Mouse (Mus musculus) heart, adult 2 months (tissue): ENCODE measurements at regions not wholly inside any gene's neighbourhood (a gene's known extent, or its start where the extent isn't known, plus 50 kb on each side); places are given as distances from the start of the nearest gene placed in this dataset.

Source experiments
- DNase-seq, 2 experiments: peaks; one replicate each; pipeline ENCODE4 v3.0.0; 2021
- H3K27ac ChIP-seq: fragments of 200-600 bp; 2 replicates; pipeline ENCODE4 v1.8.1; 2022
- H3K27me3 ChIP-seq: fragments of 200-500 bp; 2 replicates; pipeline ENCODE4 v1.6.1; 2012; ENCODE audit warnings: mild to moderate bottlenecking, low read length, inconsistent platforms, mixed read lengths; ENCODE audit not compliant: control insufficient read depth, insufficient read depth
- H3K36me3 ChIP-seq: fragments of 200-500 bp; 2 replicates; pipeline ENCODE4 v1.6.1; 2012; ENCODE audit warnings: low read length, inconsistent platforms; ENCODE audit not compliant: control insufficient read depth, insufficient read depth
- H3K4me1 ChIP-seq: fragments of 200-500 bp; 2 replicates; pipeline ENCODE4 v1.6.1; 2011; ENCODE audit warnings: low read length; ENCODE audit not compliant: control insufficient read depth, insufficient read depth
- H3K4me3 ChIP-seq: fragments of 200-600 bp; 2 replicates; pipeline ENCODE4 v1.8.1; 2022
- H3K79me2 ChIP-seq: fragments of 200-500 bp; replicated peaks from 2 replicates; pipeline ENCODE4 v1.6.1; 2012; ENCODE audit warnings: mild to moderate bottlenecking, inconsistent platforms, low read length, moderate library complexity, mixed read lengths; ENCODE audit not compliant: control insufficient read depth, insufficient read depth
- H3K9ac ChIP-seq: fragments of 200-500 bp; 2 replicates; pipeline ENCODE4 v1.6.1; 2012; ENCODE audit warnings: low read depth, mild to moderate bottlenecking, control low read depth, inconsistent platforms, low read length, mixed read lengths
- CTCF ChIP-seq: fragments of 200-600 bp; IDR thresholded peaks from 2 replicates; pipeline ENCODE4 v1.8.1; 2022; ENCODE audit warnings: antibody characterized with exemption, mild to moderate bottlenecking, moderate library complexity
- EP300 ChIP-seq: fragments of 200-500 bp; IDR thresholded peaks from 2 replicates; pipeline ENCODE4 v1.6.1; 2011; ENCODE audit warnings: low read depth, low read length, control low read depth; ENCODE audit not compliant: insufficient read depth
- POLR2A ChIP-seq: fragments of 200-500 bp; IDR thresholded peaks from 2 replicates; pipeline ENCODE4 v1.6.1; 2011; ENCODE audit warnings: mild to moderate bottlenecking, low read depth, low read length, control low read depth; ENCODE audit not compliant: insufficient read depth
- WGBS: fragments of 180-500 bp; shearing (Covaris S2); methylation state at CpG from one replicate; pipeline ENCODE4 v1.1.7; 2018; 5-methylcytosine and 5-hydroxymethylcytosine counted together
- intact Hi-C: fragments of 180-260 bp; cut with DNase I; formaldehyde crosslinking; loops from one replicate; pipeline ENCODE4 v1.15.1; 2025

GRCm38 (mm10) chr16:5377001-5377400, 121.2 kb upstream of the Eef2kmt start:
- no peaks in the 10 kb centered on the region for H3K27me3 ChIP-seq
- H3K4me1 ChIP-seq = no peaks in the 10 kb centered on the region
- H3K27ac ChIP-seq = no peak overlapping the region
- no peak overlapping the region for H3K9ac ChIP-seq
- no peaks in the 10 kb centered on the region for H3K36me3 ChIP-seq
- H3K79me2 ChIP-seq = no peaks in the 10 kb centered on the region
- DNase-seq = no peak
- intact Hi-C loops = no loop called here
- 83% methylated on average over 3 of the region's 3 CpGs for WGBS
- TF ChIP-seq EP300 = no peak
- TF ChIP-seq POLR2A = no peak
- TF ChIP-seq CTCF = no peak
- H3K4me3 ChIP-seq = no peak overlapping the region

- Histone ChIP-seq H3K79me2 (no peaks in the 10 kb centered on the region), H3K27ac (no peak overlapping the region), H3K9ac (no peak overlapping the region), H3K27me3 (no peaks in the 10 kb centered on the region), H3K36me3 (no peaks in the 10 kb centered on the region), H3K4me1 (no peaks in the 10 kb centered on the region), H3K4me3 (no peak overlapping the region)
- no peak for TF ChIP-seq POLR2A
- no peak for TF ChIP-seq CTCF
- TF ChIP-seq EP300 = no peak
- 29% methylated on average over 6 of the region's 6 CpGs for WGBS
- no peak for DNase-seq
- intact Hi-C loops = no loop called here
Observed at GRCm38 (mm10) chr16:5374818-5375605, 119.2 kb upstream of the Eef2kmt start.

GRCm38 (mm10) chr16:5371175-5371893, 115.6 kb upstream of the Eef2kmt start:
- no peak overlapping the region for H3K9ac ChIP-seq
- no peaks in the 10 kb centered on the region for H3K4me1 ChIP-seq
- H3K4me3 ChIP-seq = no peak overlapping the region
- TF ChIP-seq EP300 = no peak
- H3K79me2 ChIP-seq = no peaks in the 10 kb centered on the region
- intact Hi-C loops = loop anchor here (2.0 kb wide), 1 partner anchor 95 kb away; no protein-coding TSS in a partner anchor
- H3K36me3 ChIP-seq = no peaks in the 10 kb centered on the region
- no peak for DNase-seq
- WGBS = 84% methylated on average over 4 of the region's 4 CpGs
- no peaks in the 10 kb centered on the region for H3K27me3 ChIP-seq
- no peak overlapping the region for H3K27ac ChIP-seq

- peak; percentile 27 for TF ChIP-seq CTCF
- no peak for TF ChIP-seq POLR2A
- DNase-seq = no peak
- H3K4me1 ChIP-seq = peaks cover under 1% of the 10 kb centered on the region; the same call in 1 of the 2 replicates
- H3K9ac ChIP-seq = no peak overlapping the region
- no peaks in the 10 kb centered on the region for H3K36me3 ChIP-seq
- H3K27me3 ChIP-seq = no peaks in the 10 kb centered on the region
- intact Hi-C loops = loop anchor here (2.0 kb wide), 1 partner anchor 96 kb away; no protein-coding TSS in a partner anchor
- no peak overlapping the region for H3K27ac ChIP-seq
- no peaks in the 10 kb centered on the region for H3K79me2 ChIP-seq
- H3K4me3 ChIP-seq = no peak overlapping the region
Observed at GRCm38 (mm10) chr16:5370496-5370895, 114.7 kb upstream of the Eef2kmt start.

GRCm38 (mm10) chr16:5368897-5369558, 113.2 kb upstream of the Eef2kmt start:
- no peak for DNase-seq
- intact Hi-C loops = no loop called here
- H3K79me2 ChIP-seq = no peaks in the 10 kb centered on the region
- H3K27ac ChIP-seq = no peak overlapping the region
- TF ChIP-seq POLR2A (no peak), EP300 (no peak), CTCF (no peak)
- no peak overlapping the region for H3K4me3 ChIP-seq
- 54% methylated on average over 7 of the region's 7 CpGs for WGBS
- peaks cover 1% of the 10 kb centered on the region; the same call in 1 of the 2 replicates for H3K4me1 ChIP-seq
- no peak overlapping the region for H3K9ac ChIP-seq
- H3K36me3 ChIP-seq = no peaks in the 10 kb centered on the region
- H3K27me3 ChIP-seq = no peaks in the 10 kb centered on the region
